Mouse (Mus musculus) megakaryocyte, embryonic 14.5 days (primary cell): ENCODE measurements around the gene Abca14.

Experiments
- FLI1 ChIP-seq: IDR thresholded peaks from 2 replicates; pipeline ENCODE4 v1.6.1; 2012; ENCODE audit warnings: low read length, inconsistent platforms, mixed read lengths
- GATA1 ChIP-seq: IDR thresholded peaks from 3 replicates; pipeline ENCODE4 v1.6.1; 2012; ENCODE audit warnings: mixed read lengths, low read length, inconsistent platforms, borderline replicate concordance

- TF ChIP-seq GATA1 (no peak), FLI1 (no peak)
Measured at GRCm38 (mm10) chr7:120327220-120328073, 123.7 kb downstream of the Abca14 start.
